Mouse (Mus musculus): ENCODE measurements at regions not wholly inside any gene's neighbourhood (a gene's known extent, or its start where the extent isn't known, plus 50 kb on each side); places are given as distances from the start of the nearest gene placed in this dataset.
"Not testable (repeated sequence)": the region's sequence is repeated elsewhere in the genome, so short reads cannot be mapped to it uniquely, and the experiment has no call there.

DNA sequence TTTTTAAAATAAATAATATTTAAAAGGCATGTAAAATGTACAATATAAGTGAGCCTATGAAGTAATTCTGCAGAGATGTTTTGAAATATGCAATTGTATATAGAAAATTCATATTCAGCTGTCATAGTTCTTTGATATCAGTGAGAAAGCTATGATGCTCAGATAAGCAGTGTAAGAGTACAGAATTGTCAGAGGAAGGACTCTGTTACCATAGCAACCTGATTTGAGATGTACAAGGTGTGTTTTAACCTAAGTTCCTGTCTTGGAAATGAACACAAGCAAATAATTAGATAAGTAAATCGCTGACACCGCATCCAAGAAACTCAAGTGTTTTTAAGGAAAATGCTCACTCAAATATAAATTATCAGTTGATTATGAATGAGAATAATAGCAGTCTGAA, 271.8 kb downstream of the Gabrg2 start:
- no peak overlapping the region for H3K9ac ChIP-seq
- ATAC-seq (ENCODE audit: low FRiP score): no peak
- no peaks in the 10 kb centered on the region for H3K4me1 ChIP-seq
- no peaks in the 10 kb centered on the region for H3K36me3 ChIP-seq
- H3K4me3 ChIP-seq: no peak overlapping the region
- 94% methylated on average over 2 of the region's 2 CpGs for WGBS
- H3K4me2 ChIP-seq (replicated peaks): no peak overlapping the region
- H3K27ac ChIP-seq: no peak overlapping the region
- H3K9me3 ChIP-seq (replicated peaks): no peaks in the 10 kb centered on the region
- no peaks in the 10 kb centered on the region for H3K27me3 ChIP-seq

DNA sequence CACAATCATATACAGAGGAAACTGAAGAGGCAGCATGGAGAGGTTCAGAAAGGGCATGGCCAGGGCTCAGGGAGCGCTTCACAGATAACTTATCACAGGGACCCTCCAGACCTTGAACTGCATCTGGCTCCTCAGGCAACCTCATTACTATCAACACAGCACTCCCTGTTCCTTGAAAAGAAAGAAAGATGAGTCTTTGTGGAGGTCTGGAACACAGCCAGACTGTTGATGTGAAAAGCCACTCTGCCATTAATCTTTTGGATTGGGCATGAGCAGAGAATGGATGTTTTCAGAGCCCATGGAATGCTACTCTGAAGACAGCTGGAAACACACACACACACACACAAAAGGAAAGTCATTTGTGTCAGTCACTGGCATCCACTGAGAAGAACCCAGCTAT, 284.0 kb downstream of the Gabrg2 start:
- Histone ChIP-seq H3K4me1 (no peaks in the 10 kb centered on the region), H3K27me3 (no peaks in the 10 kb centered on the region), H3K9ac (no peak overlapping the region), H3K4me2 (replicated peaks) (no peak overlapping the region), H3K9me3 (replicated peaks) (no peaks in the 10 kb centered on the region), H3K36me3 (no peaks in the 10 kb centered on the region), H3K27ac (no peak overlapping the region), H3K4me3 (no peak overlapping the region)
- WGBS: 86% methylated on average over 1 of the region's 1 CpGs
- ATAC-seq (ENCODE audit: low FRiP score): no peak; the same call in 1 of the 2 replicates

DNA sequence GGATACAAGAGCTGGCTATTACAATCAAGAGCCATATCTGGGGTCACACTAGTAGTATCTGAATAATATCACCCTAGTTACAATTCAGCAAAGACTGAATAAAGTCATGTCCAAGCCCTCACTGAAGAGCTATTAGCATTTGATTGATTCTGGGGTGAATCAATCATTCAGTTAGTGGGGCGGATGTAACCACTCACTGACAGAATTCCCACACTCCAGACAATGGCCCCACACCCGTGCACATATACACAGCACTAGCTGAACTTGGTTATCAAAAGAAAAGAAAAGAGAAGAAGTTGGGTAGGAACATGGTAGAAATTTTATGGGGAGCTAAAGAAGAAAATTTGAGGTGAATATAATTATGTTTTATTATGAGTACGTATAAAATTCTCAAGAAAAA, 310.0 kb downstream of the Gabrg2 start:
- H3K36me3 ChIP-seq: no peaks in the 10 kb centered on the region
- H3K27me3 ChIP-seq: no peaks in the 10 kb centered on the region
- H3K27ac ChIP-seq: no peak overlapping the region
- no peak overlapping the region for H3K4me2 ChIP-seq (replicated peaks)
- 53% methylated on average over 3 of the region's 3 CpGs for WGBS
- no peak overlapping the region for H3K4me3 ChIP-seq
- H3K4me1 ChIP-seq: no peaks in the 10 kb centered on the region
- no peak overlapping the region for H3K9ac ChIP-seq
- ATAC-seq (ENCODE audit: low FRiP score): peak; percentile 71
- no peaks in the 10 kb centered on the region for H3K9me3 ChIP-seq (replicated peaks)

DNA sequence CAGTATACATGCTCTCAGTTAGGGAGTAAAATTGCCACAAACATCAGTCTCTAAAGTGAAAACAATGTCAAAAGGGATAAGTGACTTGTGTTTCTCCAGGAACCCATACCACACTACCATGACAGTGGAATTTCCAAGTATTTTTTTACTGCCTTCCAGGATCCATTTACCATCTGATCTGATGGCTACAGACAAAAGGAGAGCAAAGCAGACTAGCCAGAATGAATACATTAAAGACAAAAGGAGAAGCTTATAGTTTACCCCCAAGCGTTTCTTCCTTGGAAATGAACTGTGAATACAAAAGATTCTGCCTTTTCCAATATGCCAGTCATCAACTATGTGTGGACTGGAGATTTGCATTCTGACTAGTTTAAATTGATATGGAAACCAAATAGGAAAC, 317.7 kb downstream of the Gabrg2 start:
- no peak overlapping the region for H3K4me2 ChIP-seq (replicated peaks)
- ATAC-seq (ENCODE audit: low FRiP score): peak; percentile 48; the same call in 1 of the 2 replicates
- 26% methylated on average over 1 of the region's 1 CpGs for WGBS
- H3K4me1 ChIP-seq: 0 out of 2 replicates have a peak, but pooled peaks cover 2% of the 10 kb centered on the region
- H3K27ac ChIP-seq: no peak overlapping the region
- H3K9ac ChIP-seq: no peak overlapping the region
- no peaks in the 10 kb centered on the region for H3K9me3 ChIP-seq (replicated peaks)
- H3K4me3 ChIP-seq: no peak overlapping the region
- H3K36me3 ChIP-seq: no peaks in the 10 kb centered on the region
- H3K27me3 ChIP-seq: no peaks in the 10 kb centered on the region

DNA sequence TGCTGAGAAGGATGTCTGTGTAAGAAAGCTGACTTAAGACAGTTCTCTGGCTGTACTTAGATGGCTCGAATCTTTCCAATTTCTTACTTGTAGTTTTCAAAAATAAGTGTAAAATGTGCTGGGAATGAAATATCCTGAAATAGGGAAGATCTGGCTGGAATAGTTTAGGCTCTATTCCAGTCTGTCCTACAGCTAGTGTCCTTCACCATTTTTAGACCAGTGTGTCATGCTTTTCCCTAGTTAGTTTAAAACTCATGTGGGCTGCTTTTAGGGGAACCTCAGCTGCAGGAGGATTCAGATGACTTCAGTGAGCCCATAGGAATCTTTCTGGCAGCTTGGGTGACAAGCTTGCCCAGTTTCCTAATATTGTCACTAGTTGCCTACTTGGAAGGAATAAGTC, 348.1 kb downstream of the Gabrg2 start:
- no peak overlapping the region for H3K4me3 ChIP-seq
- no peaks in the 10 kb centered on the region for H3K27me3 ChIP-seq
- 84% methylated on average over 1 of the region's 1 CpGs for WGBS
- ATAC-seq (ENCODE audit: low FRiP score): no peak
- no peak overlapping the region for H3K4me2 ChIP-seq (replicated peaks)
- no peak overlapping the region for H3K9ac ChIP-seq
- no peak overlapping the region for H3K27ac ChIP-seq
- no peaks in the 10 kb centered on the region for H3K36me3 ChIP-seq
- no peaks in the 10 kb centered on the region for H3K4me1 ChIP-seq
- no peaks in the 10 kb centered on the region for H3K9me3 ChIP-seq (replicated peaks)

DNA sequence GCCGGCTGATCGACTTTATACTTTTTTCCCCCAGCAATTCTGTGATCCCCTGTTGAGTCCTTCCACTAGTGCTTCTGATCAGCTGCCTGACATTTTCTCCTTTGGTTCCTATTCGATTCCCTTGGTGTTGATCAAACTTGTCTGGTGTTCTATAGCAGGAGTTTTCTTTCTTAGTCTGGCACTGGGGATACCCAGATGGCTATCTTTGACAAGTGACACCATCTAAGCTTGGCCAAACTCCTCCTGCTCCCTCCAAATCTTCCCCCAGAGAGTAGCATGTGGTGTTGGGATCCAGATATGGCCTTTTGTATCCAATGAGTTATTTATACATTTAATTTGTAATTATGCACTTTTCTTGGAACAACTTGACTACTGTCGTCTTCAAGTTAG, 355.2 kb downstream of the Gabrg2 start:
- H3K27me3 ChIP-seq: no peaks in the 10 kb centered on the region
- H3K4me3 ChIP-seq: no peak overlapping the region
- H3K4me2 ChIP-seq (replicated peaks): no peak overlapping the region
- 0 out of 2 replicates have a peak overlapping the region, but pooled peaks have one; percentile 35 for H3K27ac ChIP-seq
- H3K9ac ChIP-seq: no peak overlapping the region
- ATAC-seq (ENCODE audit: low FRiP score): no peak
- H3K9me3 ChIP-seq (replicated peaks): no peaks in the 10 kb centered on the region
- no peaks in the 10 kb centered on the region for H3K36me3 ChIP-seq
- H3K4me1 ChIP-seq: peaks cover 12% of the 10 kb centered on the region
- 35% methylated on average over 4 of the region's 4 CpGs for WGBS

- H3K27me3 ChIP-seq: no peaks in the 10 kb centered on the region
- no peaks in the 10 kb centered on the region for H3K9me3 ChIP-seq (replicated peaks)
- no peak overlapping the region for H3K4me3 ChIP-seq
- H3K4me1 ChIP-seq: peaks cover 12% of the 10 kb centered on the region
- peak overlapping the region; percentile 44; the same call in 1 of the 2 replicates for H3K27ac ChIP-seq
- H3K4me2 ChIP-seq (replicated peaks): peak overlapping the region; percentile 17
- H3K36me3 ChIP-seq: no peaks in the 10 kb centered on the region
- WGBS: 27% methylated on average over 7 of the region's 7 CpGs
- H3K9ac ChIP-seq: no peak overlapping the region
- ATAC-seq (ENCODE audit: low FRiP score): peak; percentile 84
Observed at GRCm38 (mm10) chr11:41644725-41645501, 355.7 kb downstream of the Gabrg2 start.

GRCm38 (mm10) chr11:41644083-41644482, 356.6 kb downstream of the Gabrg2 start:
- H3K27ac ChIP-seq: no peak overlapping the region
- no peak overlapping the region for H3K4me2 ChIP-seq (replicated peaks)
- WGBS: 35% methylated on average over 3 of the region's 3 CpGs
- H3K36me3 ChIP-seq: no peaks in the 10 kb centered on the region
- H3K9ac ChIP-seq: no peak overlapping the region
- H3K4me1 ChIP-seq: peaks cover 12% of the 10 kb centered on the region
- H3K27me3 ChIP-seq: no peaks in the 10 kb centered on the region
- H3K9me3 ChIP-seq (replicated peaks): no peaks in the 10 kb centered on the region
- ATAC-seq (ENCODE audit: low FRiP score): peak; percentile 26; the same call in 1 of the 2 replicates
- no peak overlapping the region for H3K4me3 ChIP-seq

DNA sequence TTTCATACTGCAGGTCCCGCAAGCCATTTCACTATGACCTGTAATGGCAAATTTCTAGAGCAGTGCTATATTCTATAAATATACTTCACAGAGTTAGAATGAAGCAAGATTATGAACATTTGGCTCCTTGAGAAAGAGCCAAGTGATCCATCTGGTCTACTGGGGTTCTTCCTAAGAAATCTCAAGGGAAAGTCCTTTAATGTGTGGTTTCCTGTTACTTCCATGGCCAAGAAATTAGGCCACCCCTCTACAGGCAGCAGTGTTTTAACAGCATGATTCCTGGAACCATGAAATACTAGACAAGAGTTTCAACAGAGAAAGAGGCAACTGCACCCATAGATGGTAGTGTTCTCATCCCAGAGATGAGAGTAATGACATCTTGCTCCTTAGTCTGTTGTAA, 401.7 kb downstream of the Gabrg2 start:
- Histone ChIP-seq H3K9ac (no peak overlapping the region), H3K36me3 (no peaks in the 10 kb centered on the region), H3K9me3 (replicated peaks) (no peaks in the 10 kb centered on the region), H3K27ac (no peak overlapping the region), H3K4me1 (no peaks in the 10 kb centered on the region), H3K4me2 (replicated peaks) (no peak overlapping the region), H3K4me3 (no peak overlapping the region), H3K27me3 (no peaks in the 10 kb centered on the region)
- WGBS: 92% methylated on average over 1 of the region's 1 CpGs
- no peak for ATAC-seq (ENCODE audit: low FRiP score)

DNA sequence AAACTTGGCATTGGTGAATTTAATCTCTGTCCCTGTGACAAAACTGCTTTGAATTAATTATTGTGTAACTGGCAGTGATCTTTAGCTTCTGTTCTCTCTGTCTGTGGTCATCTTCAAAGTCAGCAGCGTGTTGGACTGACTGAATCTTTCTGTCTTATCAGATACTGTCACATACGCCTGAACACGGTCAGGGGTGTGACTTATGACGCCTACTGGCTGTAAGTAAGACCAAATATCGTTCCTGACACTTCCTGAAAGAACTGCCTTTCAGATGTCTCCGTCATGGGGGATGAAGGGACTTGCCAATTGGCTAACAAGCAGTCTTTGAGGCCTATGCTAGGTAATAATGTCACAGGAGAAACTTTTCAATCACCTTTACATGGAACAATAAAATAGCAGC, 402.2 kb downstream of the Gabrg2 start:
- no peaks in the 10 kb centered on the region for H3K36me3 ChIP-seq
- no peak for ATAC-seq (ENCODE audit: low FRiP score)
- H3K4me2 ChIP-seq (replicated peaks): no peak overlapping the region
- H3K9me3 ChIP-seq (replicated peaks): no peaks in the 10 kb centered on the region
- no peaks in the 10 kb centered on the region for H3K4me1 ChIP-seq
- no peak overlapping the region for H3K4me3 ChIP-seq
- no peak overlapping the region for H3K9ac ChIP-seq
- WGBS: 71% methylated on average over 6 of the region's 6 CpGs
- H3K27me3 ChIP-seq: no peaks in the 10 kb centered on the region
- H3K27ac ChIP-seq: no peak overlapping the region

DNA sequence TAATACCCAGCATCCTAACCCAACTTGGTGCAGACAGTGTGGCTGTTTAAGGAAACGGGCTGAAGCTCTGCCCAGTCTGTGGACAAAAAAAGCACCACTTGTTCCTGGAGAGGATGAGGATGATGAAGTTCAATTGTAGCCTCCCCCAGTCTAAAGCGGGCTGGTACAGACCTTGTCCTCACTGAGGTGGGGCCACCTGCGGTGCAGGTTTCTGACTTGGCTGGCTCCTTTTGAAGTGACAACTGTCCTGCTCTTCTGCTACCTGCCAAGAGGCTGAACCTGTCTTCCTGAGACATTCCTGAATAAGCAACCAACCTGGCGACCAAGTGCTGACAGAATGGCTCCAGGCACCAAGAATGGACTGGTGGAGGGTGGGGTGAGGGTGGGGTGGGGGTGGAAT, 409.2 kb downstream of the Gabrg2 start:
- H3K4me1 ChIP-seq; H3K9ac ChIP-seq; H3K4me3 ChIP-seq; H3K27me3 ChIP-seq; H3K36me3 ChIP-seq; H3K27ac ChIP-seq; H3K9me3 ChIP-seq (replicated peaks); ATAC-seq (ENCODE audit: low FRiP score); H3K4me2 ChIP-seq (replicated peaks): not testable (repeated sequence)
- 72% methylated on average over 4 of the region's 4 CpGs for WGBS
